Mouse (Mus musculus): ENCODE measurements at regions not wholly inside any gene's neighbourhood (a gene's known extent, or its start where the extent isn't known, plus 50 kb on each side); places are given as distances from the start of the nearest gene placed in this dataset.

DNA sequence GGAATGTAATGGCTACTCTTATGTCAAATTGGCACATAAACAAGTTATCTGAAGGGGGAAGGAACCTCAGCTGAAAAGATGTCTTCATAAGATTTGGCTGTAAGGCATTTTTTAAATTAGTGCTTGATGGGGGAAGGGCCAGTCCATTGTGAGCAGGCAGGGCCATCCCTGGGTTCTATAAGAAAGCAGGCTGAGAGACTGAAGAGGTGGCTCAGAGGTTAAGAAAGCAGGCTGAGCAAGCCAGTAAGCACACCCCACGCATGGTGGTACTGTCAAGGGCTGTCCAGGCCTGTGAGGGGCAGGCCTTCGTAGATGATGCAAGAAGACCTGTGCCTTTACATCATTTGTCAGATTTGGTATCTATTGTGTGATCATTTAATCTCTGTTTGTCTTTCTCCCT is 147.0 kb downstream of the Bod1 start:
- TF ChIP-seq CTCF (IDR thresholded peaks at IDR 0.05) (no peak), EP300 (IDR thresholded peaks at IDR 0.05) (no peak)
